Mouse (Mus musculus) gastrocnemius, postnatal 10 days (tissue): Measurements from ENCODE around the gene Fam189a1. TPM values are rescaled to one million over a fixed set of nuclear protein-coding genes. Genes with fewer than 3 reads are reported as not detected.

Experiments
- DNase-seq: peaks from one replicate; pipeline ENCODE4 v3.0.0; 2021; ENCODE audit warnings: mixed read lengths
- total RNA-seq, 2 experiments: library from RNA; stranded (reverse); gene quantifications; 2 replicates each; pipeline ENCODE4 v1.2.3; 2021

Gene Fam189a1
- total RNA-seq, 2 experiments from 2014 or later, result 0.11 to 0.56 TPM

DNA sequence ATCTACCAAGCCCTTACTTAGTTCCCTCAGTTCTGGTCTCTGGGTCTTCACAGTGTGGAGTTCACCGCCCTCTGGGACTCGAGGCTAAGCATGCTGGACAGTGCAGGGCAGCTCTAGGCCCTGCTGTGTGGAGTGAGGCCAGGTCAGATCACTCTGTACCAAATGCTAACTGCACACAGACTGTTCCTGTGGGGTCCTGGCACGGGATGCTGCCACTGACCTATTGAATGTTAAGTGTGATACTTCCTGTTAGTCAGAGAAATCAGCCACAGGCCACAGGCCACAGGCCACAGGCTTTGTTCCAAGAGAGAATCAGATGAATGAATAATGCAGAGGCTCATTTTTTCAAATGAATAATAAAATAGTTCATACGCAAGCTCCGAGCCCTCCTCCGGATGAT is 112.1 kb downstream of the Fam189a1 start:
- no peak for DNase-seq

DNA sequence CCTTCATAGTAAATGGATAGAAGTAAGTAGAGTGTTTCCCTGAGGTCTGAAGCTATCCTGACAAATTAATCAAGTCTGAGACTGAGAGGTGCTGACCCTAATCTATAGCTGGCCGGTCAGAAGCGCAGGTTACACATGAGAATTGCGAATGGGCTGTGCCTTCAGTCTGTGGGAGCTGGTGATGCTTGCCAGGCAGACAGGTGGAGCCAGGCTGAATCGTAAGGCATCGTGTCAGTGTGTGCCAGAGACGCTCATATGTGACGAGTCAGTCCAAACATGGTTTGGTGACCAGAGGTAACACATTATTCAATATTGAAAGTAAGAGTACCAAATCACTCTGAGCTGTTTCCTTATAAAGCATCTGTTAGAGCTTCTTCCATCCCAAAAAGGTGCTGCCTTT is 115.3 kb downstream of the Fam189a1 start:
- DNase-seq, result no peak

DNA sequence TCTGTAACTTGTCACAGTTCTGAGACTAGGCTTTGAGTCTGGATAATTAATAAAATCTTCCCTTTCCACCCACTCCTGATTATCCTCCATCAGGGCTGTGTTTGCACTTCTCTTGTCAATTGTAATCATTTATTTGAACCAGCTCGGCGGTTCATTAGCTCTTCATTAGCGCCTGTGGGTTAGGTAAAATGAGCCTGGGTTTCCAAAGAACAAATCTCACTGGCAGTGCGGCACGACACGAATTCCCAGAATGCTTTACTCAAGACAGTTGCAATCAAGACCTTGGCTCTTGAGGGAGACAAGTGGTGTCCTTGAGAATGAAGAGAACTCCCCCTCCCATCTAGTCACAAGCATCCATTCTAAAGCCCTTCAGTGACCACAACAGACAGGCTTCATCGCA is 124.6 kb downstream of the Fam189a1 start:
- no peak for DNase-seq

DNA sequence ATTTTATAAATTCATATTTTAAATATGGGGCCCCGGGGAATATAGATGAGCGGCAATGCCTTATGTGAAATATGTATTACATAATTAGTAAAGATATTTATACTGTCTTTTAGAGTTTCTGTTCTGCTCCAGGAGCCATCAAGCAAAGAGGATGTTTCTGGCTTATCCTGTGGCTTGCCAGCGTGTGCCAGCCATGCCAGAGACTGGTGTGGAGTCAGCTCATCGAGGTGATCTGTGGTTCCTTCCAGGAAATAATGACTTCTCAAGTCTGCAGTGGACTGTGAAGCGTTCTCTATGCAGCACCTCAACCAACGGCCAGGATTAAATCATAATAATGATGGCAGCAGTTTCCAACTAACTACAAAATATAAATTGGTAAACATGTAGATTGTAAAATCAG is 125.2 kb downstream of the Fam189a1 start:
- DNase-seq, result no peak

DNA sequence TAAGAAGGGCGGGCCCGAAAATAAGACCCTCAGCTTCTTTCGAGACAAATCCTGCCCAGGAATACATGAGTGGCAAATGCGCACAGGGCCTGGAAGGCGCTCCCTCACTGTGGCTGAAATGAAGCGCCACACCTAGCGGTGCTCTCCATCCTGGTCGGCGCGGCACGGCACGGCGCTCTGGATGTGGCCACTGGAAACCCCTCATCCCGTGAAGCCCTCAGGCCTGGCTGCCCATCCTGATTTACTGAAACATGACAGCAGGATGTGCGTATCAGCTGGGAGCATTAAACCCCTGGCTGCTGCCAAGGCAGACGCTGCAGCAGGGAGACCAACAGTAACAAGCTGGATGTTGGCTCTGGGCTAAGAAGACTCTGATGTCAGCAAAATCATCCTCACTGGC is 126.4 kb downstream of the Fam189a1 start:
- no peak for DNase-seq

DNA sequence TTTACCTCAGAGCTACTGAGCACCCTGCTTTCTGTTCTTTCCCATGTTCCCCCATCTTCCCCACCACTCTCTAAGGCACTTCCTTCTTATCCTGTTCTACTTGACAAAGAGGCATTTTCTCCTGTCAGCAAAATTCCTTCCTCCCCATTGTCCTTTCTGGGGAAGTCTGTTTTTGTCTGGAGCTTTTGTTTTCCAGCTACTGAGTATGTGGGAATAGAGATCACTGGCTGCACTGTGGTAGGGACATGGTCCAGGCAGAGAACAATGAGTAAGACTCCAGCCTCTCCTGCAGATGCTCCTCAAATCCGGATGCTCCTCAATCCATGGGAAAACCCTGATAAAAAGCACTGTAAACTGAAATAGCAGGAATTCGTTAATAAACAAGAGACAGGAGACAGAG is 135.1 kb downstream of the Fam189a1 start:
- no peak for DNase-seq

DNA sequence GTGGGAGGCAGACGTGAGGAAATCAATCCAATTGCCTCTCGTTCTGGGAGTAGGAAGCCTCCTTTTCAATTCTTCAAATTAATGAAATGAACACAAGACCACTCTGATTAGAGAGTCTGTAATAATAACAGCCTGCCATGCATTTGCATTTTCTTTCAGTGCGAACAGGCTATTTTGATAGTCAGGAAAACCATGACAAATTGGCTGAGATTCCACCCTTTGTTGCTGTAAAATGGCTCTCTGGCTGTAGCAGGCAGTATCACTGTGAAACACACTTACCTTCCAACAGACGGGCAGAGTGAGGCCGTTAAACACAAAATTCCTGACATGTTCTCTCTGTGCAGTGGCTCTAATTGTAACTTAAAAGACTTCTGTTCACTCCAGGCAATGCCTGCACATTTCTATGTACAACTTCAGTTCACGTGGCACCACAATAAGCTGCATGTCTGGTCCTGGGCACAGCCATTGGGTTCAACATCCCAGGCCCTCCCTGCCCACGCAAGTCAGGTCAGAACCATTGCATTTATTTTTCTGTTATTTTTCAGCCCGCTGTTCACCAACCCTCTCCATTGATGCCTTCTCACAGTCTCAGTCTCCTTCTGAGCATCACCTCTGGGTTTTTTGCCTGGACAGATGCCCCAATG is 138.2 kb downstream of the Fam189a1 start:
- DNase-seq, result no peak

DNA sequence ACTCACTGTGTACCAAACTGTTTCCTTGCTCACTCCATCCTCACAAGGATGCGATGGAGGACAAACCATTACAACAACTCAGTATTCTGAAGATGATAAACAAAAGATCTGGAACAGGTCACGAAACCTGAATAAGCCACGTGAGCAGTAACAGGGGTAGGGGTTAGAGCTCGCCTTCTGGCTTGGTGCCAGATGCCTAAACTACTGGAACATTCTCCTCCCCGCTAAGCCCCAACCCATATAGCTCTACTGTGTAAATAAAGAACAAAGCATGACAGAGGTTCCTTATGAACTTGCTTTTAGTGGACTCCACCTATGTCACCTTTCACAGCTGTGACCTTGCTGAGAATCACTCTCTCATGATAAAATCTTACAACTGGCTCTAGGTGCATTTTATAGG is 139.0 kb downstream of the Fam189a1 start:
- DNase-seq, result no peak

DNA sequence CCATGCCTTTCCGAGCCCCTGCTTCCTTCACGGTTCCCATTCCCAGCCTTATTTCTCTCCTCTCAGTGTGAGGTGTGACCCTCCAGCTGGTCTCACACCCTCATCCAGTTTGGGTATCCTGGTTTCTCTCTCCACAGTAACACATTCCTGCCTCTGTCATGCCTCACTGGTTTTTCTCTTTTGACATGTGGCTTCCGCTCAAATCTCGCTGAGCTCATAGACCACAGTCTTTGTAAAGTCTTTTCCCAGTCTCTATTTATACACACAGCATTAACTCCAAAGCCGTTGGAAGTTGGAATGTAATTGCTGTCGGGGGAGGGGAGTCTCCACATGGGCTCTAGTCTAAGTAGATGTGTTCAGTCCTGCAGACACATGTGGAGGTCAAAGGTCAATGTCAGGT is 145.2 kb downstream of the Fam189a1 start:
- DNase-seq, result no peak

DNA sequence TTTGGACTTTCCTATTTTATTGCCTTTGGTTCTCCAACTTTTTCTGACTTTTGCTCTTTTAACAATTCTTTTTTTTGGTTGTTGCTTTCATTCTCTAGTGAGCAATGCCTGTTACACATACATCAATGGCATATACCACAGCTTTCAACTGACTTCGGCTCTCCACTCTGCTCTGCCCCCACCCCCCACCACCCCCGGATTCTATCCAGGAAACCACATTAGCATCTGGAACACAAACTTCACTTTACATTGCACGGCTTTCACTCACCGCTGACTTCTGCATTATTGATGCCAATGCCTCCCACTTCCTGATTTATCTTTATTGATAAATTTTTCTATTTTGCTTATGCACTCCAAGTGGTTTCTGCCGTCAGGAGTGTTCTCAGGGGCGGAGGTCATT is 146.1 kb downstream of the Fam189a1 start:
- no peak for DNase-seq

DNA sequence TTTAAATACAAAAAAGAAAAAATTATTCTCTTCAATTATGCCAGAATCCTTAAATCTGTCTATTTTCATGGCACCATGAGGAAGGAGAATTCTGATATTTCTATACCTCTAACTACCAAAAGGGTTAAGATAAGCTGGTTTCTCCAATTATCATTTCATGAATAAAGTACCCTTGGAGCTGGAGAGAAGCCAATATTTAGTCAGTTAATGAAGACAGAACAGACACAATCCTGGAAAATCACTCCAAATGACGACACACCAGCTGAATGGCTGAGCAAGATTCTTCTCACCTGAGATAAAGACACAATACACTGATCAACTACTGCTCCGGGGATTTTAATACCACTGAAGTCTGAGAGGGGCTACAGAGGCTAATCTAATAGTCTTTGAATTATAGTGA is 150.6 kb downstream of the Fam189a1 start:
- no peak for DNase-seq

DNA sequence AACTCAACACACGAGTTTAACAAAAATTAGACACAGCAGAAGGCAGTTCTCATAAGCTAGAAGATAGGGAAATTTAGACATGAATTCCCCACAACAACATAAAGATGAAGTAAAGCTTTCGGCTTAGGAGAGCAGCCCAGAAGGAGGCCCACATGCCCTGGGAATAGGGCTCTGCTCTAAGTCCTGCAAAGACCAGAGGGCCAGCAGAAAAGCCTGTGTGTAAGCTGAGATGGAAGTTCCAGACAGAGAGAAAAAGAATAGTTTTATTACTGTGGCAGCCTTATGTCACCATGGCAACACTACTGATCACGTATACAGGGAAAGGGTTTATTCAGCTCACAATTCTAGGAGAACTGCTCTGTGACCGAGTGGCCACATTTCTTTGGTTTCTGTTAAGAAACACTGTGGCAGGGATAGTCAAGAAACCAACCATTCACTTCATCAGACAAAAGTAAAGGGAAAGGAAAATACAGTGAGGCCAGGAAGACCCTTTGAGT is 156.6 kb downstream of the Fam189a1 start:
- no peak for DNase-seq

DNA sequence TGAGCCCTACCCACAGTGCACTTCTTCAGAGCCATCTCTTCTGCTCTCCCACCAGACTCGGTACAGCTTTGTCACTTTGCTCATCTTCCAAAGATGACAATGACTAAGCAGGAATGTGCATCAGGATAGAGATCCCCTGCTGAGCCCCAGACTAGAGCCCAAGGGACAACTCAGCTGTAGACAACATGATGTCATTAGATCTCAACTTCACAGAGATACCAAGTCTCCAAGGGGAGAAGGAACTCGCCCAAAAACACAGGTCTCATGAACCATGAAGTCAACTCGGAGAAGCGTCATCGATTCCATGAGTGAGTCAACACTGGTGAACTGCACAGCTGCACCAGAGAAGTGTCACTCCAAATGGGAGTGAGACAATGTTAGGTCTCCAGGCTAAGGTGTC is 158.6 kb downstream of the Fam189a1 start:
- DNase-seq, result no peak

DNA sequence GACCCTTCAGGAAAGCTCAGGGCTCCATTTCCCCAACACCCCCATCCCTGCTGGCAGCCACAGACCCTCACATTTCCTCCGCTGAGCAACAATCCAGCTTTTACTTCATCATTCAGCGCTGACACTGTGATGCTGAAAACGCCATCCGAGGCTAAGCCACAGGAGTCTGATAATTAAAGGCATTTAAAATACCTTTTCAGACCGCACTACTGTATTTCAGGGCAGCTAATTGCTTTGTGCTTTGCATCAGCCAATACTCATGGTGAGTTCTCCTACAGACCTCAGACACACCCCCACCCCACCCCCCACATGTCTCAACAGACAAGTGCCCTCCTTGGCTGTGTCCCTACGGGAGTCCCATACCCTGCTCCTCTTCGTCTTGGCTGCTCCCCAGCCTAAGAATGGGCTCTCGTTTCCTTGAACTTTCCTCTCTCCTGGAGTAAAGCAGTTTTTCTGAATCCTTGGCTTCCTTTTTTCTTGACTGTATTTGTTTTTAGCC is 160.4 kb downstream of the Fam189a1 start:
- DNase-seq, result no peak

DNA sequence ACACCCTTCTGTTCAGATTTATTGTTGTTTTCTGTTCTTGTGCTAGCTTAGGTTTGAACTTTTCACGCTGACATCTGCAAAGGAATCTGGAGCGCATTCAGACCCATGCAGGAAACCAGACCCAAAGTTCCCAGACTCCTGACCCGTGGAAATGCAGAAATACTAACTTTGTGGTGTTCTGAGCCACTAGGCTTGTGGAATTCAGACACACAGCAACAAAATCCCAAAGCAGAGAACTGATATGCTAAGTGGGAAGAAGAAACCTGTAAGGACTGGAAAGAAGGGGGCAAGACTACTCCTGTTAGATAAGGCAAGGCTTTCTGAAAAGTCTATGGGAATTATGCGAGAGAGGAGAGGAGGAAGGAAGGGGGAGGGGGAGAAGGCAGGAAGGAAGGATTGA is 167.0 kb downstream of the Fam189a1 start:
- DNase-seq, result no peak

DNA sequence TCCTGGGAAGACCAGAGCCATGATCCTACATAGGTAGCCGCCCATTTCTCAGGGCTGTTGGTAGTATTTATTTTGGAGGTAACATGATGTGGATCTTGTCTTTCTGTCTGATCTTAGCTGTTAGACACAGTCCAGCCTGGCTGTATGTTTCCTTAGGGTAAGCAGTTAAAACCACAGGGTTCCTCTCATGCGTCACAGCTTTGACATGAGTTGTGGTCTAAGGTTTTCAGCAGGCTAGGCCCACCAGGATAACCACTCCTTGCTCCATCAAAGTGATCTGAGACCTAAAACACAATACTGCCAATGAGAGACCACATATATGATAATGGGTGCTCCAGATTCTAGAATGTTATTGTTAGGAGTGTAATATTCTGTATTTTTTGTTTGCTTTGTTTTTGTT is 168.4 kb downstream of the Fam189a1 start:
- no peak for DNase-seq

DNA sequence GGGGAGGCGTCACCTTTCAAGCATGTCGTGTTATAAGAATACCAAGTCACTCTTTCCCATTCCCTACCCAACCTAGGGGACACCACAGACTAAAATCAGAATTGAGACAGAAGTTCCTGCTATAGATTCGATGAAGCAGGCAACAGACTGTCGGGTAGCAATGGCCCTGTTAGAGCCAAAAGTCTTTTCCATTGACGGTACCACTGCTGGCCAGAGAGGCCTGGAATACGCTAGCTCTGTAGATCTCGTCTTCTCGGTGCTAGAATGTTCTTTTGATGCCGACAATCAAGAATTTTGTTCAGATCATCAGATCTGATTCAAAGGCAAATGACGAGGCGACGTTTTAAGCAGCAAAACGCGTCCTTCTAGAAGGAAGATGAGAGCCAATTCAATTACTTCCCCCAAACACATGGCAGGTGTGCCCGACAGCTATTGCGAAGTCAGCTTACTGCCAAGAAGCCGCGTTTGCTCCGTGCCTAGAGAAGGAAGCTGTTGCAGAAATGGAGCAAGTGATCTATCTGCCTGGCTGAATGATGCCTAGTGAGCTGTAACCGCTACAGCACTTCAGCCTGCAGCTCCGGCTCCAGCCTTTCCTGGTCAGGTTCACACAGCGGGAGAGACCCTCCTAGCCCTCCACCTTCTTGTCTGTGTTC is 171.8 kb downstream of the Fam189a1 start:
- no peak for DNase-seq

DNA sequence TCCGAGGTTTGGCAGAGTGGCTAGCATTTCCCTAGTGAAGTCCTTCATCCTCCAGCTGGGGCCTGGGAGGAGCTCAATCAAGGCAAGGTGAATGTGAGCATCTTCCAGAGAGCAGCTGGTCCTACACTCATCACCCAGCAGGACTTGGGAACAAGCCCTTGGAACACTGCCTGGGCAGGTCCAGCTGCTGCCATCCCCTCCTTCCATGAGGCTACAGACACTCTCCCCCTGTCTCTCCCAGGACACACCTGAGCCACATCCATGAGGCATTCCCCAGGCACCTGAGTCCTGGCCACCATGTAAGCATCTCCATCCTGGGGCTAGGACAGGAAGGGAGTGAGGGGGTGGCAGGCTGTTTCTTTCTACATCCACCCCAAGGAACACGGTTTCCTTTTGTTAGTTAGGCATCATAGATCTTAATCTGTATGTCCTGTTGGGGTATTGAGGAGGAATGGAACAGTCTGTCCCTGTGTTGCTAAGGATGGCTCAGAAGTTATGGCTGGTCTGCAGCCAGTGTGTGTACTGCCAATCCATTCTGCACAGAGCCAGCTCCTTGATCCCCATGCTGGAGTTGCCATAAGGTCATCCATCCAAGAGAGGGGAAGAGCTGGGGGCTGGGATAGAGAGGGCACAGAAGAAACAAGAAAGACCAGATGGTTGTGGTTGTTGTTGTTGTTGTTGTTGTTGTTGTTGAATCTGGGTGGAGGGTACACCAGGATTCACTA is 174.7 kb downstream of the Fam189a1 start:
- DNase-seq, result no peak

DNA sequence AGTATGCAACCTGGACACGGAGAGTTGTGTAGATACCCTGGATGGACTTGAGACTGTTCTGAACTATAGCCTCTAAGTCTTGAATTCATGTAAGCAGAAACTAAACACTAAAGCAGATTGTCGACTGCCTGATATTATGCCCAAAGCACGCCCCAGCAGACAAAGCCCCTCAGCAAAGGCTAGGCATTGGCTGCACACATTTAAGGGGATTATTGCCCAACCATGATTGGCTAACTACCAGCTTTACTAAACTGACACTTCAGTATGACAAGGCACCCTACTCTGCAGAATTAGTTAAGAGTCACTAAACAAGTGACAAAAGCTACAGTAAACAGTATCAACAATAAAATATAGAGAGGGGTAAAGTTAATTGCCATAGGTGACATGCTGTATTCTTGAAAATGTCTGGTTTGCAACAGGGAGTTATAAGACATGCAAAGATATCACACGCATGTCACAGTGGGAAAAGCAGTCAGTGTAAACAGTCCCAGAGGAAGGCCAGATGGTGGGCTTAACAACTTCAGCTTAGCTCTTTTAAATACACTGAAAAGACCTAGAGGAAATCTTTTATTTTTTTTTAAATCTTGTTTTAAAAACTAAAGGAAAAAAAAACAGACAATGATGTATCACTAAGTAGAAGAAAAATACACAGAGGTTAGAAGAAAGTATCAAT is 182.6 kb downstream of the Fam189a1 start:
- DNase-seq, result no peak

DNA sequence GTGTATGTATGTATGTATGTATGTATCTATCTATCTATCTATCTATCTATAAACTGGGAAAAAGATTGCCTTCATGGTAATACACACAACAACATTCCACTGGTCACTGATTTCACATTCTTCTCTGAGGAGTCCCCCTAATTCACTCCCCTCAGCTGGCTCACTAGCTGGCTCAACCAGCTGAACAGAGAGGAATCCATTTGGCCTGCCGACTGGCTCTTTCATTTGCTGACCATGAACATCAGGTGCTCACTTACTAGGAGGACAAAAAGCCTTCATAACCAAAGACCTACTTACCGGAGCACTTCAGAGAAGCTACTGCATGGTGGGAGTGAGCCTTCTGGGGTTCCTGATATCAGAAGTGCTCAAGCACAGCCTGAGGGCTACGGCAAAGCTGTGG is 194.2 kb downstream of the Fam189a1 start:
- no peak for DNase-seq

DNA sequence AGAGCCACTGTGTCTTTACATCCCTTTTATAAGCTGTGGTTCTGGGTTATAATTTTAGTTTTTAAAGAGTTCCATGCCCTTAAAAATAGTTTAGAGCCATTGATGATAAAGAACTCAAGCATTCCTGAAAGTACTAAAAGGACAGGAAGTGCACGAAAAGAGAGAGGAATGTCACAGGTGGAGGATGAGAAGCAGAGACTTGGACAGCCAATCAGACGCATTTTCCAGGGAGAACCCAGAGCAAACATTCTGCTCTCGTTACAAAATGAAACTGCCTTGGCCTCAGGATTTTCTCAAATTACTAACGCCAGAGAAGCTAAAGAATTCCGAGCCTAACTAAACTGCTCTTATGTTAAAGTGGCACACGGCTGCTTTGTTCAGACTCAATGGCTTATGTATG is 197.3 kb downstream of the Fam189a1 start:
- DNase-seq, result no peak

DNA sequence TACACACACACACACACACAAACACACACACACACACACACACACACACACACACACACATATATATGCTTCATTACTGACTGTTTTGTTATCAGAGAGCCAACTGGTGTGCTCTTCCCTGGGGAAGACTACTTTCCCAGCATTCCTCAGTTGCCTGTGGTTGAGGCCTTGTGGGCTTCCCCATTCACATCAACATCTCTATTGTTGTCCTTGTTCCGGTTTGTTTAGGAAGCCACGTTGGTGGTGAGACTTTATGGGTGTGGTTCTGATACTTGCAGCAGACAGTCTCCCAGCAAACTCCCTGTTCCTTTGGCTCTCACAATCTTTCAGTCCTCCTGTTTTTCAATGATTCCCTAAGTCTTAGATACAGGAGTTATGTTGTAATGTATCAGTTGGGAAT is 204.2 kb downstream of the Fam189a1 start:
- DNase-seq, result no peak

DNA sequence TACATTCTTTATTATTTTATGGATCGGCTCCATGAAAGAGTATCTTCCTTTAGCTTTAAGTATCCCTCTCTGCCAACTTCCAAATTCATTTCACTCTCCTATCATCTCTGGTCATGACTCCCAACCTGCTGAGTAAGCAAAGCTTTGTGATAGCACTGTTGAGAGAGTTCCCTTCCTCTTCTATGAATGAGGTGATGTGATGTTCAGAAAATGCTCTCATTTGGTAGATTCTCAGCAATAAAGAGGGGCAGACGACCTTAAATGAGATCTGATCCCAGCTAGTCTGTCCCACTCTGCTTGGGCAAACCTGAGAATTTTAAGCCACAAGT is 205.6 kb downstream of the Fam189a1 start:
- no peak for DNase-seq
